In the genomic region with DNA sequence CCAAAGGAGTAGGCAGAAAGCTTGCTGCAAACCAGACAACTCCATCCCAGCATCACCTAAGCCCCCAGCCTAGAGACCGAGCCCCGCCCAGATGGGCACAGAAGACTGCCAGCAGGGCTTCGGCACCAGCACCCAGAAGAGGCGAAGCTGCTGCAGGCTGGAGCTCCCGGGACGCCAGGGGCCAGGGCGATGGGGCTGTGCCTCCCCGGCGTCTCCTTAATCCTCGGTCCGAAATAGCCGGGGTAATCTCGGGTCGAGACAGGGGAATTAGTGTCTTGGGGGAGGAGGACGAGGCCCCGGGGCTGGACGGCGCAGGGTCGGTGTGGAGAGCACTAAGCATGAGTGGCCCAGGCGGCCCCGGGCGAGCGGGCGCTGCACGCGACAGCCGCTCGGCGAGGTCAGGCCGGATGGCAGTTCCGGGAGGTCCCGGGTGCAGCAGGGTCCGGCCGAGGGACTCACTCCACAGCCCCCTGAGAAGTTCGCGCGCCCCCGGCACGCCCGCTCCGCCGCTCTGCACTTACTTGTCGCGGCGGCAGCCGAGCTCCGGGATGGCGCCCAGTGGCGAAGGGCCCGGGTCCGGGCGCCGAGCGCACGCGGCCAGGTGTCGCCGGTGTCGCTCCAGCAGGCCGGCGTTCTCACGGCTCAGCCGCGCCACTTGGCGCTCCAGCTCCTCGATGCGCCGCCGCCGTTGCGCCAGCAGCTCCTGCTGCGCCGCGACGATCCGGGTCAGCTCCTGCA, we compare ENCODE assay signal across 9 mouse cellular contexts. TPM values are rescaled to one million over a fixed set of nuclear protein-coding genes. Genes with fewer than 3 reads are reported as not detected.
DNase-seq lines count a peak whose midpoint lies in the region; ATAC-seq and TF ChIP-seq lines count a peak whose summit lies in the region.
"Had no signal": no experiment of that assay in that cellular context is flagged by ENCODE, and none has a peak within 500 bp of the region (broad histone marks: within the 10 kb centered on the region; RNA-seq: fewer than 3 reads in every experiment).

No protein-coding gene starts in this region.

- H3K4me2 ChIP-seq in hindbrain, embryonic 11.5 days (replicated peaks; ENCODE audit: low read depth, low read length), result peak overlapping the region; percentile 100

- peak overlapping the region; percentile 94 for H3K27ac ChIP-seq in heart, embryonic 10.5 days
- no peak overlapping the region for H3K27ac ChIP-seq in ES-E14 (ENCODE audit: insufficient read depth, low read depth, low read length, poor library complexity, severe bottlenecking)
- peak overlapping the region; percentile 56; the same call in 1 of the 2 replicates for H3K27ac ChIP-seq in hindbrain, embryonic 11.5 days (ENCODE audit: low read depth, low read length)
- H3K27ac ChIP-seq: macrophage had no signal

- peak; percentile 18 for ATAC-seq in hindbrain, embryonic 11.5 days (ENCODE audit: low FRiP score)

- H3K27me3 ChIP-seq in heart, embryonic 10.5 days (ENCODE audit: insufficient read depth, poor library complexity, severe bottlenecking), result no peaks in the 10 kb centered on the region
- H3K27me3 ChIP-seq in hindbrain, embryonic 11.5 days (ENCODE audit: control insufficient read depth, insufficient read depth, low read length), result peaks cover 4% of the 10 kb centered on the region

- DNase-seq in heart, embryonic 10.5 days (ENCODE audit: low spot score), result no peak
- no peak for DNase-seq in heart, adult 8-10 months (ENCODE audit: low spot score)
- DNase-seq in ES-E14 (ENCODE audit: low read depth, low spot score), result no peak
- peak; percentile 64 for DNase-seq in embryo, embryonic 9.5 days (ENCODE audit: extremely low spot score)
- DNase-seq in hindbrain, embryonic 11.5 days (ENCODE audit: low spot score), result peak; percentile 67
- peak; percentile 26 for DNase-seq in liver
- DNase-seq in neural tube, embryonic 10.5 days (ENCODE audit: extremely low spot score, low spot score), result peak; percentile 73
- peak; percentile 33 for DNase-seq in thymus, postnatal 0 days (ENCODE audit: low spot score)

- H3K4me3 ChIP-seq in heart, embryonic 10.5 days, result peak overlapping the region; percentile 85
- H3K4me3 ChIP-seq in ES-E14 (ENCODE audit: insufficient read depth in 1 of 2, low read depth in 1 of 2, low read length in 2 of 2, poor library complexity in 1 of 2, severe bottlenecking in 1 of 2), result peak overlapping the region; percentile 66 to 85
- peak overlapping the region; percentile 70 for H3K4me3 ChIP-seq in hindbrain, embryonic 11.5 days (ENCODE audit: low read depth, low read length)

- peaks cover 3% of the 10 kb centered on the region; the same call in 1 of the 2 replicates for H3K9me3 ChIP-seq in heart, embryonic 10.5 days
- H3K9me3 ChIP-seq in ES-E14 (ENCODE audit: control insufficient read depth, insufficient read depth, low read depth, low read length), result no peaks in the 10 kb centered on the region
- H3K9me3 ChIP-seq in hindbrain, embryonic 11.5 days (ENCODE audit: control insufficient read depth, low read length), result no peaks in the 10 kb centered on the region

- no peaks in the 10 kb centered on the region; the same call in 1 of the 2 replicates for H3K36me3 ChIP-seq in heart, embryonic 10.5 days
- H3K36me3 ChIP-seq in ES-E14 (ENCODE audit: control insufficient read depth, insufficient read depth, low read length, poor library complexity, severe bottlenecking), result no peaks in the 10 kb centered on the region
- no peaks in the 10 kb centered on the region for H3K36me3 ChIP-seq in hindbrain, embryonic 11.5 days (ENCODE audit: control insufficient read depth, insufficient read depth, low read length)

- peak overlapping the region; percentile 71 for H3K9ac ChIP-seq in ES-E14 (ENCODE audit: insufficient read depth, low read depth, low read length, poor library complexity, severe bottlenecking)
- peak overlapping the region; percentile 74 for H3K9ac ChIP-seq in hindbrain, embryonic 11.5 days (ENCODE audit: low read depth, low read length)

- H3K4me1 ChIP-seq in heart, embryonic 10.5 days, result peaks cover 64% of the 10 kb centered on the region
- peaks cover 2% of the 10 kb centered on the region in 2 experiments; a peak in 2 of 4 replicates for H3K4me1 ChIP-seq in ES-E14 (ENCODE audit: control insufficient read depth in 2 of 2, insufficient read depth in 2 of 2, low read length in 2 of 2, poor library complexity in 1 of 2)
- H3K4me1 ChIP-seq in hindbrain, embryonic 11.5 days (replicated peaks; ENCODE audit: control insufficient read depth, insufficient read depth, low read length), result peaks cover 6% of the 10 kb centered on the region; the same call in 1 of the 2 replicates

- under 1% methylated on average over 76 of the region's 76 CpGs for WGBS in heart, embryonic 10.5 days
- under 1% methylated on average over 45 of the region's 76 CpGs for WGBS in hindbrain, embryonic 11.5 days

- in situ Hi-C loops in ES-E14 (cut with MboI; ENCODE audit: low sequenced_read_pairs in 2 of 2, unreplicated experiment in 2 of 2), result no loop called here

TF ChIP-seq in ES-E14, 5 proteins besides CTCF, POLR2A, EP300 and RAD21:
- TF ChIP-seq HCFC1 (IDR thresholded peaks at IDR 0.05; ENCODE audit: borderline replicate concordance, insufficient read depth, low read length), result no peak
- no peak for TF ChIP-seq ZNF384 (IDR thresholded peaks at IDR 0.05; ENCODE audit: low read depth, low read length)
- TF ChIP-seq MAFK (IDR thresholded peaks at IDR 0.05; ENCODE audit: insufficient read depth, low read depth, low read length), result no peak
- TF ChIP-seq ZC3H11A (IDR thresholded peaks at IDR 0.05; ENCODE audit: borderline replicate concordance, low read depth, low read length), result no peak
- TF ChIP-seq CHD2 (IDR thresholded peaks at IDR 0.05; ENCODE audit: low read depth, low read length), result no peak

RNA-seq across cellular contexts. Expression of a gene that starts 0.8 kb away (rescaled TPM):
- 12.1 and 14.8 TPM in 2 replicates for polyA plus RNA-seq in heart, embryonic 10.5 days (2016; fragmentation: Nextera tagmentation; extraction: Ambion mirVana)
- total RNA-seq in heart, adult 8-10 months (2022), result 100 to 1,000 TPM; 164 to 183 (median 169) TPM
- 18.8 and 25.4 TPM in 2 replicates for total RNA-seq in ES-E14 (2012; rRNA removed)
- polyA plus RNA-seq in hindbrain, embryonic 11.5 days (2014; fragmentation: Nextera tagmentation; extraction: Ambion mirVana), result 18.5 and 22.4 TPM in 2 replicates
- polyA plus RNA-seq in thymus, postnatal 0 days (2015; fragmentation: Nextera tagmentation; extraction: Ambion mirVana), result 4.8 and 5.4 TPM in 2 replicates

Comparison
In these comparisons a context has a peak if more than half of its experiments do, and no peak if none do; other contexts are left out.
1. DNase-seq: peak in embryo, embryonic 9.5 days (single experiment), hindbrain, embryonic 11.5 days (single experiment), liver (single experiment), neural tube, embryonic 10.5 days (single experiment) and thymus, postnatal 0 days (single experiment); none in heart, embryonic 10.5 days (single experiment), heart, adult 8-10 months (single experiment) and ES-E14 (single experiment).
2. Peak in every context shown above with its lines, with median percentiles within 50 percentile points of each other: H3K4me3 ChIP-seq.